Mouse (Mus musculus) cerebellum, postnatal 36 days (tissue): ENCODE results near the gene Apc2.
A peak's percentile ranks its signal among the peaks of the same experiment; 100 is the strongest.

ENCODE experiments used
- DNase-seq, 2 experiments: peaks; one replicate each; pipeline ENCODE4 v3.0.0; 2021 to 2022; ENCODE audit warnings: mixed read lengths in 2 of 2

Gene Apc2

DNA sequence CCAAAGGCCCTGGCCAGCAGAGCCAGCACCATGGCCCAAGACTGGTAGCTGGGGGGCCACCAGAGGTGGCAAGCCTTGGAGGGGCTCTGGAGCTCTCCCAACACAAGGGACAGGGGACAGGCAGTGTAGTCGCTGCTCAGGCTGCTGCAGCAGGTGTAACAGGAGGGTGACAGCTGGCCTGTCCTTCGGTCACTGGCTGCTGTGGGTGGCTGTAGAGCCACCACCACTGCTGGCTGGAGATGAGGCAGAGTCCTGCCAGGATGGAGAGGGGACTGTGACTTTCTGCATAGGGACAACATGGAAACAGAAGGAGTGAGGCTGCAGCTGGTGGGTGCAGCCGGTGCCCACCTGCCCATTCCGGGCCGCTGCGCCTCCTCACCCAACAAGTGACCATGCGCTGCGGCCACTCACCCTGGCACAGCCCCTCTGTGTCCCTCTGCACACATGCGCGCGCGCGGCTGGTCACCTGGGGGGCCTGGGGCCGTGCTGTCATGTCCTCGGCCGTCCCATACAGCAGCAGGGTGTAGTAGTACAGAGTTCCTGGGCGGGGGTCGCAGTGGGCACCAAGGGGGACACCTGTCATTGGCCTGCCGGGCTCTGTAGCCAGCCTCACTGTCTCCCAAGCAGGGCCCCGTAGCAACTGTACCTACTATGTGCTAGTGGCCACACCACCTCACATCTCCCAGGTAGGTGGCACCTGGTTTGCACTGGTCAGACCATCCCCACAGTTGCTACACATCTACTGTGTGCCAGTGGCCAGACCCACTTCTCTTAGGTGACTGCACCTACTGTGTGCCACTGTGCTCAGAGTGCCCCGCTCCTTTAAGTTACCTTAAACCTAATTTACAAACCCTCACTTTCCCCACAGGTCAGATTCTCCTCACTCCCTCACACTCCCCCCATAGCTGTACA is 26.1 kb downstream of the Apc2 start:
- no peak for DNase-seq

GRCm38 (mm10) chr10:80322811-80323211 is 27.0 kb downstream of the Apc2 start:
- DNase-seq, result no peak

DNA sequence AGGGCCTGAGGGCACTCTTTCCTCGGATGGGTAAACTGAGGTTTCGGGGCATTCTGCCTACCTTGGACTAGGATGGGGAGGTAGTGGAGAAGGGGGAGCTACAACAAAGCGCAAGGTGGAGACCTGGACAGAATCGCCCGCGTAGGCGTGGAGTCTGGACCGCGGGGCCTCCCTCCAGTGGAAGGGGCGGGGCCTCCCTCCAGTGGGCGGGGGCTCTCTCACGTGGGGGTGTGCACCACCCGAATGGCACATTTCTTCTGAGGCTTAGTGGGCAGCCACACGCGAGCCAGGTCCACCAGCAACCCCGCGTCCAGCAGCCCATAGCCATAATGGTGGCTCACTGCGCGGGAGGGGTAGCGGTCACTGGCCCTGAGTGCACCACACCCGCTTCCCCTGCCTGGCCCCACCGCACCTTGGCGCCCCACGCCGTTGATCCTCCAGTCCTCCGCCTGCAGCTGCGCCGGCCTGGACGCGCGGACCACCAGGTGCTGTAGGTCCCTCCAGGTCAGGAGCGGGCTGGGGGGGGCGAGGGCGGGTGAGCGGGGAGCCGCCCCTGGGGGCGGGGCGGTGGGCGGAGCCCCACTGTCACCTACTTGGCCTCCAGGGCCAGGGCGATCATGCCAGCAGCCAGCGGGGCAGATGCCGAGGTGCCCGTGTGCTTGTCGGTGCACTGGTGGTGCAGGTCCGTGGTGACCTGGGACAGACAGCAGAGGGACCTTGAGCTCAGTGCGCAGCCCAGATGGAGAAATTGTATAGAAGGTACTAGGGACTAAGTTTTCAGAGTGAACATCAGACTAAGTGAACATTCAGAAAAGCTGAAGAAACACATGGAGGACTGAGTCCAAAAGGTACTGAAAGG is 27.7 kb downstream of the Apc2 start:
- peak; percentile 57 to 72 for DNase-seq

DNA sequence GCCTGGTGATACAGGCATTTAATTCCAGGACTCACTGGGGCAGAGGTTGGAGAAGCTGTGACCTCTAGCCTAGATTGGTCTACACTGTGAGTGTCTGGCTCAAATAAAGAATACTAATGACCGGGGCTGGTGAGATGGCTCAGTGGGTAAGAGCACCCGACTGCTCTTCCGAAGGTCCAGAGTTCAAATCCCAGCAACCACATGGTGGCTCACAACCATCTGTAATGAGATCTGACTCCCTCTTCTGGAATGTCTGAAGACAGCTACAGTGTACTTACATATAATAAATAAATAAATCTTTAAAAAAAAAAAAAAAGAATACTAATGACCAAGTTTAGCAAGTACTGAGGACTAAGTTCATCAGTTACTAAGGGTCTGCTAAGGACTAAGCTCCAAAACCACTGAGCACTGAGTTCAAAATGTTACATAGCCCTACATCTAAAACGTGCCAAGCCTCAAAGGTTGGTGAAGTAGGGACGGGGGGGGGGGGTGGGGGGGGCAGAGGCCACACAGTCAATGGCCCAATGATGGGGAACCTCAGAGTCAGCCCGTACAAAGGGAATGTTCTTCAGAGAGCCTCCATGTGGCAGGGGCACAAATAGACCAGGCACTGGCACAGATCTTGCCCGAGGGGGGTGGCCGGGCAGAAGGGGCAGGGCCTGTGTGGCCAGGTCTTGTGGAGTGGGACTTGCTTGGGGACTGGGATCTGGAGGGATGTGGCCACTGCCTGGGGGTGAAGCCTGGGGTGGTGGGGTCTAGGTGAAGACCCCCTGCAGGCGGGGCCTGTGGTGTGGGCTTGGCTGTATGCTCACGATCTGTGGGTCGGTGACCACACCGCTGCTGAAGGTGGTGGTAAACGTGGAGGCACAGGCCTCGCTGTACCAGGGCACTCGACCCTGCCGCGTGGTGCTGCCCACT is 28.6 kb downstream of the Apc2 start:
- no peak for DNase-seq

GRCm38 (mm10) chr10:80325045-80325444 is 29.3 kb downstream of the Apc2 start:
- no peak for DNase-seq

GRCm38 (mm10) chr10:80329273-80330081 is 33.7 kb downstream of the Apc2 start, which contains the start of the genes Pcsk4 and Reep6:
Pcsk4 (minus strand) TSS chr10:80329498.
Reep6 (plus strand) TSS chr10:80329953.
- DNase-seq, result peak; percentile 91 to 97

- DNase-seq, result no peak
Measured at GRCm38 (mm10) chr10:80330084-80330483, 34.3 kb downstream of the Apc2 start.

GRCm38 (mm10) chr10:80330888-80331287 is 35.1 kb downstream of the Apc2 start:
- no peak for DNase-seq

GRCm38 (mm10) chr10:80331636-80332524 is 36.1 kb downstream of the Apc2 start:
- no peak for DNase-seq

GRCm38 (mm10) chr10:80332525-80332989 is 36.8 kb downstream of the Apc2 start:
- peak; percentile 53 to 56 for DNase-seq

DNA sequence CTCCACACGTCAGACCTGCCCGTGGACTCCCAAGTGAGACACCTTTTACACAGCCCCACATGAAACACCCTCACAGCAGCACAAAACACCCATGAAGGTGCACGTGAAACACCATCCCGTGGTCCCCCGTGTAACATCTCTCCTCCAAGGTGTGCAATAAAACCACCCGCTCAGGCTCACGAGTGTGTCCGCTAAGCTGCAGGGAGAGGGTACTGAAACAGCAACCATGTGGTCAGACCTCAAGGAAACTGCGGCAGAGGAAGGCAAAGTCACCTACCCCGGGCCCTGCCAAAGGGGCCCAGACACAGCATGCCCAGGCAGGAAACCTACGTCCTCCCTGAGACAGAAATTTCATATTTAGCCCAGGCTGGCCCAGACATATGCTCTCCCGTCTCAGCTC is 40.5 kb downstream of the Apc2 start:
- DNase-seq, result no peak

DNA sequence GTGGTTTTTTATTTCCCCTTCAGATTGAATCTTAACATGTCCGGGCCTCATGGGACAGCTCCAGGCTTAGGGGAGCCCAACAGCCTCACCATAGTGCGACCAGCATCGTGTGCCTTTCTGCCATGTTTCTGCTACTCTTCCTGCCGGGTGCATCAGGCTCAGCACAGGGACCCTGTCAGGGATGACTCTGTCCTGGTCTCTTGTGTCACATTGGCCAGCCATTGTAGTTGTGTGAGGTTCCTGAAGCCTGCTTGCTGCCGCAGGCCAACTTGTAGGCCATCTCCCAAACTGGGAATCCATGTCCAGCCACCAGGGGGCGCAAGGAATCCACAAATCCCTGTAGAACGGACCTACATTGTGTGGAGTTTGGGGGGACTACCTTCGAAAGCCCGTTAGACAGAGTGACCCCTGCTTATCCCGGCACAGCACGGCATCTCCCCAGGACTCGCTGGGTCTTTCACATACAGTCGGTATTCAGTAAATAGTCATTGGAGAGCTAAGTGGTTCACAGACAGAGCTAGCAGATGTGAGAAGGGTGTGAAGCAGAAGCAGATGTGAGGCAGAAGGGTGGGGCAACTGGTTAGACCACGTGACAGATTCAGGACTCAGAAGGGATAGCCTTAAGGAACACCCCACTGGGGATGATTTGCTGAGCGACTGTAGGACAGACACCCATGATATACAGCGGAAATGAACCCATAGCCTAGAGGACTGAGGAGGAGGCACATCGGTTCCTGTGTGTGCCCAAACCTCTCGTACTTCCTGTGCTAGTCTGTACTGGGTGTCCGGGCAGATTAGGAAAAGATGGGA is 44.4 kb downstream of the Apc2 start:
- DNase-seq, result peak; percentile 88 to 91

DNA sequence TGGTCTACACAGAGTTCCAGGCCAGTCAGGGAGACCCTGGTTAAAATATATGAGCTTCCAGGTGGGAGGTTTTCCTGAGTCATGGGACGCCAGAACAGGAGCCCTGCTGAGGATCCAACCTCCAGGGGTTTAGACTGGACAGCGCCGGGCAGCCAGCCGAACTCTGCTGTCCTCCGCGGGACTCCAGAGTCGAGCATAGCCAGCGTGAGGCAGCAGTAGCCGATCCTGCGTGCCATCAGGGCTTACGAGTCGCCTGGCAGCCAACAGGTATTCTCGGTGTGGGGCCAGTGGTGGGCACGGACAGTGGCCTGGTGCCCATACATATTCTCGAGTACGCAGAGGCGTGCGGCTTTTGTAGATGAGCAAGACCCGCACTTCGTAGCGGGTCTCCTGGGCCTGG is 45.2 kb downstream of the Apc2 start:
- DNase-seq, result no peak

- no peak for DNase-seq
Measured at GRCm38 (mm10) chr10:80341491-80342304, 45.9 kb downstream of the Apc2 start.

- no peak for DNase-seq
Measured at GRCm38 (mm10) chr10:80342305-80342748, 46.5 kb downstream of the Apc2 start.

DNA sequence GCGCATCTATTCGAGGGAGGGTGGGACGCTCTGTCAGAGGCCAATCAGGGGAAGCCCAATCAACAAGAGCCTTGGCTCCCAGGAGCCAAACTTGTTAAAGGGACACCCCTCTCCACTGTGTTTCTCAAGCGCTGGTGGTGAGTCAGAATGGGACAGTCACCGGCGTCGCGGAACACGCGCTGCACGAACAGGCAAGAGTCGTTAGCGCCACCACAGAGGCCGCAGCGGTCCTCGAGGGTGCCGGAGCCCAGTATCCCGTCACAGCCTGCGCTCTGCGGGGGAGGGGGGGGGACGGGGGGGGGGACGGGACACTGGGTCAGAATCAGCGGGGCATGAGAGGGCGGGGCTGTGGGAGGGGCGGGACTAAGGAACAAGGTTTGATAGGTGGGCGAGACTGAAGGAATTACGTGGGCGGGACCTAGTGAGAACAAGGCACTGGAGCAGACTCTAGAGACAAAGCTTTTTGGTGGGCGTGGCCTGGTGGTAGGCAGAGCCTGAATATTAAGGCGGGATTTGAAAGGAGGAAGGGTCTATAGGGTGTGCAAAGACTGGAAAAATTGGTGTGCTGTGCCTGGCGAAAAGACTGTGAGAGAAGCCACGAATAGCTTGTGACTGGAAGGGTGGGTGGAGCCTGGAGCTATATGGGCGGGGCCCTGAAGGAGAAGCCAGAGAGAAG is 47.1 kb downstream of the Apc2 start:
- DNase-seq, result no peak

DNA sequence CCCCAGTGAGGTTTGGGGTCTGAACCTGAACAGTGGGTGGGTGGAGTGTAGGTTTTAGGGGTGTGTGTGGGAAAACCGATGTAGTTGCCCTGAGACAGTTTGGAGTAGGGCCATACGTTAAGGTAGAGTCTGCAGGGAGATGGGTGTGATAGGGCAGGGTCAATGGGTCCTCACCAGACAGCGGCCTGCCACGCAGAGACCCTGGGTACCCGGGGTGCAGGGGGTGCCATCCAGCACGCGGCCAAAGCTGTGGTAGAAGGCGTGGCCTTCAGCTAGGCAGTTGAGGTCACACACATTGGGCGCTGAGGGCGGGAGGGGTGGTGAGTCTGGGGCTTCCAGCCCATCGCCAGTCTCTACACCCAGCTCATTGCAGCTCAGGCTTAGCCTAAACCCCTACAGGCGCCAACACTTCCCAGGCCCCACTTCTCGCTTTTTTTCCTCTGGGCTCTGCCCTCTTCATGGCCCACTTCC is 47.7 kb downstream of the Apc2 start:
- DNase-seq, result no peak
